In the genomic region with DNA sequence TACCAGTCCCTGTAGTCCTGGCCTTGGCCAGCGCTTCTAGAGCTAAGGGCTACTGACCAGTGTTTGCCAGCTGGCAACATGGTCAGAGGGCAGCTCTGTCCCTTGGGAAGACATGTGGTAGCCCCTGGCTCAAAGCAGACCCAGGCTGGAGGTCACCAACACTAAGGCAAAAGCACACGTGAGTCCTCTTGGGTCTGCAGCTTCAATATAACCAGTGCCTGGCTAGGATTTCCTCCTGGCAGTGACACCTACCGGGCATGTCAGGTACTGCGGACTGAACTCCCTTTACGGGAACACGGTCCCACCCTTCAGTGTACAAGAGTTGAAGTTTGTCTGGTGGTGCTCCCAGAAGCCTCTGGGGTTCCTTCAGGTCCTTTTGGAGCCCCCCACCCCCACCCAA, we compare ENCODE assay signal across 9 mouse cellular contexts. TPM values are rescaled to one million over a fixed set of nuclear protein-coding genes. Genes with fewer than 3 reads are reported as not detected.
A peak's percentile ranks its signal among the peaks of the same experiment; 100 is the strongest.
DNase-seq lines count a peak whose midpoint lies in the region; ATAC-seq and TF ChIP-seq lines count a peak whose summit lies in the region.
"Had no signal": no experiment of that assay in that cellular context is flagged by ENCODE, and none has a peak within 500 bp of the region (broad histone marks: within the 10 kb centered on the region; RNA-seq: fewer than 3 reads in every experiment).

No protein-coding gene starts in this region.

- H3K4me1 ChIP-seq in liver, embryonic 12.5 days: peaks cover 14% of the 10 kb centered on the region
- peaks cover 4% of the 10 kb centered on the region for H3K4me1 ChIP-seq in neural tube, embryonic 12.5 days
- H3K4me1 ChIP-seq in stomach, postnatal 0 days (replicated peaks; ENCODE audit: control insufficient read depth, insufficient read depth): no peaks in the 10 kb centered on the region
- H3K4me1 ChIP-seq: embryonic facial prominence, embryonic 15.5 days had no signal

- H3K27me3 ChIP-seq in liver, embryonic 12.5 days (replicated peaks): peaks cover 17% of the 10 kb centered on the region; the same call in 1 of the 2 replicates
- 0 out of 2 replicates have a peak, but pooled peaks cover 2% of the 10 kb centered on the region for H3K27me3 ChIP-seq in neural tube, embryonic 12.5 days (replicated peaks)
- H3K27me3 ChIP-seq in stomach, postnatal 0 days (ENCODE audit: control insufficient read depth, insufficient read depth, low read length): no peaks in the 10 kb centered on the region

- H3K9me3 ChIP-seq in liver, embryonic 12.5 days (replicated peaks): no peaks in the 10 kb centered on the region
- H3K9me3 ChIP-seq in neural tube, embryonic 12.5 days: no peaks in the 10 kb centered on the region
- no peaks in the 10 kb centered on the region for H3K9me3 ChIP-seq in stomach, postnatal 0 days (ENCODE audit: control insufficient read depth, low read length)
- H3K9me3 ChIP-seq: embryonic facial prominence, embryonic 15.5 days had no signal

- no peaks in the 10 kb centered on the region for H3K36me3 ChIP-seq in liver, embryonic 12.5 days
- no peaks in the 10 kb centered on the region for H3K36me3 ChIP-seq in neural tube, embryonic 12.5 days
- no peaks in the 10 kb centered on the region for H3K36me3 ChIP-seq in stomach, postnatal 0 days (ENCODE audit: control insufficient read depth, insufficient read depth, low read length)
- H3K36me3 ChIP-seq: embryonic facial prominence, embryonic 15.5 days had no signal

- TF ChIP-seq CTCF in stomach, postnatal 0 days (IDR thresholded peaks at IDR 0.05; ENCODE audit: low read depth): peak; percentile 95

- WGBS in liver, embryonic 12.5 days (ENCODE audit: insufficient replicate concordance): 20% methylated on average over 6 of the region's 6 CpGs
- WGBS in neural tube, embryonic 12.5 days: 17% methylated on average over 6 of the region's 6 CpGs
- WGBS in stomach, postnatal 0 days: 17% methylated on average over 6 of the region's 6 CpGs

- H3K27ac ChIP-seq in liver, embryonic 12.5 days: no peak overlapping the region
- no peak overlapping the region for H3K27ac ChIP-seq in neural tube, embryonic 12.5 days
- H3K27ac ChIP-seq in stomach, postnatal 0 days (replicated peaks): no peak overlapping the region
- H3K27ac ChIP-seq: embryonic facial prominence, embryonic 15.5 days had no signal

- no peak overlapping the region for H3K4me3 ChIP-seq in liver, embryonic 12.5 days
- no peak overlapping the region for H3K4me3 ChIP-seq in neural tube, embryonic 12.5 days
- H3K4me3 ChIP-seq in stomach, postnatal 0 days (ENCODE audit: low read depth, low read length): no peak overlapping the region
- H3K4me3 ChIP-seq: embryonic facial prominence, embryonic 15.5 days had no signal

- ATAC-seq in granulocyte monocyte progenitor cell, adult 5-6 weeks (replicated peaks; ENCODE audit: poor library complexity, severe bottlenecking): peak; percentile 74
- ATAC-seq in liver, embryonic 12.5 days: peak; percentile 33; the same call in 1 of the 2 replicates
- 0 out of 2 replicates have a peak, but pooled peaks have one; percentile 22 for ATAC-seq in neural tube, embryonic 12.5 days (ENCODE audit: low FRiP score, low read depth)
- ATAC-seq in stomach, postnatal 0 days (ENCODE audit: low FRiP score, low TSS enrichment): peak; percentile 43; the same call in 1 of the 2 replicates

- no peak for TF ChIP-seq EP300 in stomach, postnatal 0 days (optimal IDR thresholded peaks at IDR 0.05)

- peak; percentile 87 for DNase-seq in 416B (ENCODE audit: low read depth)
- DNase-seq in adrenal gland, adult 2 months: peak; percentile 90
- DNase-seq in embryo, embryonic 10.5 days (ENCODE audit: low spot score): peak; percentile 92
- DNase-seq in kidney, postnatal 10 days: peak; percentile 94
- peak; percentile 89 for DNase-seq in stomach, postnatal 0 days (ENCODE audit: low spot score)

- no peak overlapping the region for H3K4me2 ChIP-seq in liver, embryonic 12.5 days
- no peak overlapping the region for H3K4me2 ChIP-seq in neural tube, embryonic 12.5 days (replicated peaks)
- H3K4me2 ChIP-seq in stomach, postnatal 0 days (replicated peaks; ENCODE audit: low read depth): no peak overlapping the region
- H3K4me2 ChIP-seq: embryonic facial prominence, embryonic 15.5 days had no signal

- H3K9ac ChIP-seq in liver, embryonic 12.5 days: no peak overlapping the region
- H3K9ac ChIP-seq in neural tube, embryonic 12.5 days: no peak overlapping the region
- no peak overlapping the region for H3K9ac ChIP-seq in stomach, postnatal 0 days (ENCODE audit: low read length)
- H3K9ac ChIP-seq: embryonic facial prominence, embryonic 15.5 days had no signal

RNA-seq across cellular contexts. Expression of gene Slc7a10, which starts 16.8 kb away (rescaled TPM):
- total RNA-seq in adrenal gland, adult 2 months (2021): 10 to 100 TPM in 1 of 2 experiments, 1 to 10 TPM in 1; 6.4 to 28.1 TPM
- 26.6 and 40.9 TPM in 2 replicates for polyA plus RNA-seq in adrenal gland, adult 2 months (2012; rRNA removed)
- not detected in 2 replicates for total RNA-seq in granulocyte monocyte progenitor cell, adult 5-6 weeks (2014; fragmentation: Nextera tagmentation)
- not detected in 2 replicates for total RNA-seq in granulocyte monocyte progenitor cell, adult 5-6 weeks (2017)
- 0.59 and 1.4 TPM in 2 replicates for polyA plus RNA-seq in liver, embryonic 12.5 days (2016; fragmentation: Nextera tagmentation; extraction: Ambion mirVana)
- polyA plus RNA-seq in neural tube, embryonic 12.5 days (2016; fragmentation: Nextera tagmentation; extraction: Ambion mirVana): 1.4 and 1.7 TPM in 2 replicates
- polyA plus RNA-seq in stomach, postnatal 0 days (2015; fragmentation: Nextera tagmentation; extraction: Ambion mirVana): 0.82 and 0.98 TPM in 2 replicates

RNA-seq across cellular contexts. Expression of gene Lrp3, which starts 46.0 kb away (rescaled TPM):
- 10 to 100 TPM; 14.9 to 22.7 TPM for total RNA-seq in adrenal gland, adult 2 months (2021)
- 38.8 and 42.9 TPM in 2 replicates for polyA plus RNA-seq in adrenal gland, adult 2 months (2012; rRNA removed)
- not detected in 2 replicates for total RNA-seq in granulocyte monocyte progenitor cell, adult 5-6 weeks (2014; fragmentation: Nextera tagmentation)
- not detected in 2 replicates for total RNA-seq in granulocyte monocyte progenitor cell, adult 5-6 weeks (2017)
- 0.81 and 1.3 TPM in 2 replicates for polyA plus RNA-seq in liver, embryonic 12.5 days (2016; fragmentation: Nextera tagmentation; extraction: Ambion mirVana)
- 23.2 and 24.6 TPM in 2 replicates for polyA plus RNA-seq in neural tube, embryonic 12.5 days (2016; fragmentation: Nextera tagmentation; extraction: Ambion mirVana)
- polyA plus RNA-seq in stomach, postnatal 0 days (2015; fragmentation: Nextera tagmentation; extraction: Ambion mirVana): 1.6 and 2.6 TPM in 2 replicates

RNA-seq across cellular contexts. Expression of gene Cebpa, which starts 50.2 kb away (rescaled TPM):
- total RNA-seq in adrenal gland, adult 2 months (2021): 100 to 1,000 TPM in 1 of 2 experiments, 10 to 100 TPM in 1; 88.3 to 319 TPM
- 405 and 678 TPM in 2 replicates for polyA plus RNA-seq in adrenal gland, adult 2 months (2012; rRNA removed)
- total RNA-seq in granulocyte monocyte progenitor cell, adult 5-6 weeks (2014; fragmentation: Nextera tagmentation): 89.6 and 92.8 TPM in 2 replicates
- 33.3 and 45.1 TPM in 2 replicates for total RNA-seq in granulocyte monocyte progenitor cell, adult 5-6 weeks (2017)
- polyA plus RNA-seq in liver, embryonic 12.5 days (2016; fragmentation: Nextera tagmentation; extraction: Ambion mirVana): 11.5 and 11.6 TPM in 2 replicates
- 0.68 and 0.74 TPM in 2 replicates for polyA plus RNA-seq in neural tube, embryonic 12.5 days (2016; fragmentation: Nextera tagmentation; extraction: Ambion mirVana)
- 8.8 and 11.3 TPM in 2 replicates for polyA plus RNA-seq in stomach, postnatal 0 days (2015; fragmentation: Nextera tagmentation; extraction: Ambion mirVana)

Comparison
In these comparisons a context has a peak if more than half of its experiments do, and no peak if none do; other contexts are left out.
1. ATAC-seq: peak in every context shown above with its lines; median percentile 74 in granulocyte monocyte progenitor cell, adult 5-6 weeks; 43 in stomach, postnatal 0 days; 33 in liver, embryonic 12.5 days; 22 in neural tube, embryonic 12.5 days.
2. RNA of gene Slc7a10, which starts 16.8 kb away (polyA plus RNA-seq): 26.6 to 40.9 TPM in adrenal gland, adult 2 months; 1.4 to 1.7 TPM in neural tube, embryonic 12.5 days, 0.59 to 1.4 TPM in liver, embryonic 12.5 days and 0.82 to 0.98 TPM in stomach, postnatal 0 days; every median in the first group is over 10 times any median in the second.
3. RNA of gene Cebpa, which starts 50.2 kb away (polyA plus RNA-seq): 405 to 678 TPM in adrenal gland, adult 2 months; 11.5 to 11.6 TPM in liver, embryonic 12.5 days, 8.8 to 11.3 TPM in stomach, postnatal 0 days and 0.68 to 0.74 TPM in neural tube, embryonic 12.5 days; every median in the first group is over 10 times any median in the second.
4. Peak in every context shown above with its lines, with median percentiles within 50 percentile points of each other: DNase-seq.